Mouse (Mus musculus) olfactory bulb, adult 2 months (tissue): ENCODE data around the gene Ssbp2. TPM values are rescaled to one million over a fixed set of nuclear protein-coding genes. Genes with fewer than 3 reads are reported as not detected.

ENCODE experiments used
- H3K27ac ChIP-seq: fragments of 200-500 bp; 2 replicates; pipeline ENCODE4 v1.5.1; 2012; ENCODE audit warnings: low read depth, low read length; ENCODE audit not compliant: insufficient read depth
- H3K4me1 ChIP-seq: fragments of 200-500 bp; 2 replicates; pipeline ENCODE4 v1.6.1; 2012; ENCODE audit warnings: low read length; ENCODE audit not compliant: control insufficient read depth, insufficient read depth
- H3K4me3 ChIP-seq: fragments of 200-500 bp; 2 replicates; pipeline ENCODE4 v1.5.1; 2012; ENCODE audit warnings: mild to moderate bottlenecking, low read depth, low read length, moderate library complexity; ENCODE audit not compliant: insufficient read depth
- CTCF ChIP-seq: fragments of 200-500 bp; IDR thresholded peaks from 2 replicates; pipeline ENCODE4 v1.5.1; 2012; ENCODE audit warnings: low read depth, mild to moderate bottlenecking, low read length, moderate library complexity; ENCODE audit not compliant: insufficient read depth
- POLR2A ChIP-seq: fragments of 200-500 bp; IDR thresholded peaks from 2 replicates; pipeline ENCODE4 v1.6.1; 2012; ENCODE audit warnings: mild to moderate bottlenecking, low read depth, low read length, moderate library complexity; ENCODE audit not compliant: insufficient read depth
- WGBS: fragments of 180-500 bp; shearing (Covaris S2); methylation state at CpG from one replicate; pipeline ENCODE4 v1.1.7; 2018; 5-methylcytosine and 5-hydroxymethylcytosine counted together
- polyA plus RNA-seq: library from polyadenylated mRNA; stranded (reverse); fragments of >200 nt; gene quantifications from 2 replicates; pipeline ENCODE4 v1.2.4, GENCODE M21; 2012; ENCODE audit warnings: low replicate concordance; ENCODE audit not compliant: missing spikeins, insufficient read depth, insufficient read length

Ssbp2 gene
- polyA plus RNA-seq, 1 experiment = 755 TPM

DNA sequence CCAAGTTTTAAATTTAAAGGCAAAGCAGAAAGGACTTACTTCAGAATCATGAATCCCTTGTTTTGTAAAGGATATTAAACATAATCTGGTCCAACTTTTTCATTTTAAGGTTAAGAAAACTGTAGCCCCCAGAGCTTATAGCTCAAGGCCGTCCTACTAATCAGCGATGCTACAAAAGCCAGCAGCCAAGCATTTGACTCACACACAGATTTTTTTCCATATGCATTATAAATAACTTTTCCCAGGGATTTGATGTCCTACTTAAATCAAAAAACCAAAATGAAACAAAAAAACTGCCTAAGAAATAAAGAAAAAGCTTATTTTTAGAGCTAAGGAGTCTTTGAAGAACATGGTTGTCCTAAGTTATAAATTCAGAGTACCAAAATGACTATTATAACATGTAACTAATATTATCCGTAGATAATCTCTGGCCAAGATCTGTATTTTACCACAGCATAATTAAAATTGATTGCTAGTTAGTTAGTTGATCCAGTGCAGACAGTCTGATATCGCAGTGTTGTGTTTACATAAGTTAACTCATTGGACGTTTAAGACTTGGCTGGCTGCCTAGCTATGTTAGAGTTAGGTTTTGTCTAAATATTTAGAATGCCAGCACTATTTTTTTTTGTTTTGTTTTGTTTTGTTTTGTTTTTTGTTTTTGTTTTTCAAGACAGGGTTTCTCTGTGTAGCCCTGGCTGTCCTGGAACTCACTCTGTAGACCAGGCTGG lies 201.1 kb downstream of the Ssbp2 start:
- Histone ChIP-seq H3K27ac (no peak overlapping the region), H3K4me3 (no peak overlapping the region), H3K4me1 (no peaks in the 10 kb centered on the region)
- WGBS = 63% methylated on average over 5 of the region's 5 CpGs
- no peak for TF ChIP-seq CTCF
- TF ChIP-seq POLR2A = no peak

DNA sequence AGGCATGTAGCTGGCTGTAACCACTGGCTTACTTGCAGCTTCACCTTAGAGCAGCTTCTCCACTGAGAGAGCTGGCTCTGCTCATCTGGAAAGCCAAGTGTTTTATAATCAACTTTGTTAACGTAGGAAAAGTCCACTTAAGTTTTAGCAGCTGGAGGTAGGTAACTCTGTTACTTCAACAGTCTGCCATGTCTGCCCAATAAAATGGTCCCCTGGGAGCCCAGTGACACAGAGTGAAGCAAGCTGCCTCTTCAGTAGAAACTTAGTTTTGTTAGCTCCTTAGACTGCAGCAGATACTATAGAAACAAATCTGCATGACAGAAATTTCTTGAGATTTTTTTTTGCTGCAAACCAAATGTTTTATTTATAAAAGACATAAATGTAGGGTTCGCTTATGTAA lies 202.7 kb downstream of the Ssbp2 start:
- no peak overlapping the region for H3K4me3 ChIP-seq
- TF ChIP-seq CTCF (no peak), POLR2A (no peak)
- 78% methylated on average over 2 of the region's 2 CpGs for WGBS
- no peaks in the 10 kb centered on the region for H3K4me1 ChIP-seq
- H3K27ac ChIP-seq = no peak overlapping the region

DNA sequence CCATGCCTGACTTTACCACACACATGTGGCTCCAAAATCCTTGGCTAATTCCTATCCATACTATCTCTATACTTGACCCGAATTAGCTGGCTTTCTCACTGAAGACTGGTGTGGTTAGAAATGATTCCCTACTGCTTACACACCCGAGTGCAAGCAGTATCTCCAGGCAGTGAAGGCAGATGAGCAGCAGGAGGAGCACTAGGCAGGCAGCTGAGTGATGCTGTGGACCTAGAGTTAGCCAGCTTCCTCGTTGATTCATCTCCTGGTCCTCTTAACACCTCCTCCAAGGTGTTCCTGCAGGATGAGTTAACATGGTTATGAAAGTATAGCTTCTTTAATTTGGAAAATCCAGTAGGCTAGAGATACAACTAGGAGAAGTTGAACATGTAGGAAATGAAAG lies 213.2 kb downstream of the Ssbp2 start:
- H3K27ac ChIP-seq = no peak overlapping the region
- 87% methylated on average over 3 of the region's 3 CpGs for whole genome bisulfite sequencing
- H3K4me3 ChIP-seq = no peak overlapping the region
- TF ChIP-seq CTCF (no peak), POLR2A (no peak)
- H3K4me1 ChIP-seq = no peaks in the 10 kb centered on the region

DNA sequence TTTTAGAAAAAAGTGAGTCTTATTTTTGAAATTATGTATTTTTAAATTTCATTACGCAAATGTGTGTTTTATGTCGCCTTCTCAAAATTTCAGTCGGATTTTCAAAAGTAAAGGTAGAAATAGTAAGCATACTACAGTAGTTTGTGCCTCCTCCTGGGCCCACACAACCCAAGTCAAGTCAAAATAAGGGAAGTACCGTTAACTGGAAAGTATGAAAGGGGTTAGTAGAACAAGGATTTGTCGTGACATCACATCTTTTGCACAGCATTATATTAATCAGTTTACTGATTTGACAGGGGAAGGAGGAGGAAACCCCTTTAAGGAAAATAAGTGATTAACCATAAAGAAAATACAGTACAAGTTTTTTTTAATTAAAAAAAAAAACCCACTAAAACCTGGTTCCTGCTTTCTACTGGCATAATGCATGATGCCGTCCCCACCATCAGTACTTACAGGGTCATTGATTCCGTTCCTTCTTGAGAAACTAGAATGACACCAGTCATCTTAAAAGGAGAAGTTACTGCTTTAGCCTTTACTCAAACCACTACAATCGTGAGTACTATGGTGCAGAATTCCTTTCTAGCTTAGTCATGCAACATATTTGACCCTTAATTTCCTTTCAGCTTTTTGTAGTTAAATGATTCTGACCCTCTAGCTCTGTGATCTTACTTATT lies 220.8 kb downstream of the Ssbp2 start:
- H3K27ac ChIP-seq = no peak overlapping the region

DNA sequence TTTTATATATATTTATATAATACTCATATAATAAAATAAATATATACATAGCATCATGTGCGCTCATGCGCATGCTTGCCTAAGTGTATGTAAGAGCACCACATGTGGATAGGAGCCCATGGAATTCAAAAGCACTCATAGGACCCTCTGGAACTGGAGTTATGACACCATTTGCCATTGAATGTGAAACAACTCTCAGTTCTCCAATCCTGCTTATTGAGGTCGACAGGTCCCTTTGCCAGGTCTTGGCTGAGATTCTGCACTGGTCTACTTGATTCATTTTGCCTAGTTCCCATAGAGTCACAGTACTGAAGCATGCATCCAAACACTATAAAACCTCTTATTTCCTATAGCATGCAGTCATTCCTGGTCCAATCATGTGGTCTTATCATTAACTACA lies 221.4 kb downstream of the Ssbp2 start:
- Histone ChIP-seq H3K4me1 (no peaks in the 10 kb centered on the region), H3K4me3 (no peak overlapping the region)
- WGBS = 85% methylated on average over 3 of the region's 3 CpGs

More for the DNA sequence above, 220.8 kb downstream of the Ssbp2 start:
- H3K4me3 ChIP-seq = no peak overlapping the region
- 91% methylated on average over 8 of the region's 8 CpGs for WGBS
- H3K4me1 ChIP-seq = no peaks in the 10 kb centered on the region
- TF ChIP-seq CTCF (no peak), POLR2A (no peak)

DNA sequence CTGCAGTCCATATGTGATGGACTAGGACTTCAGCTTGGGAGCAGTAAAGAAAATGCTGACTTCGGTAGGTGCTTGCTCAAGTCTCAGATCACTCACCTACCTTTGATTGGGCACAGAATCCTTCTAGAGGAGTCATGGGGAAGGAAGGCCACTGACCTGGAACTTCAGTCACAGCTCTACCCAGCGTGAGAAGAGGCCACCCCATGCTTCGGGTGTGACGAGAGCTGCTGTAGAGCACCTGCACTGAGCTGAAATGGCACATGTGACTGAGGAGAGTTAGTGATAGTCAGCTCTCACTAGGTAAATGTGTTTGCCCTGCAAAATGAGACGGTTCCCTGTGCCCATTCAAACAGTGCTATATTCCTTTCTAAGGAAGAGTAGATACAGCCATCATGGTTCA lies 230.0 kb downstream of the Ssbp2 start:
- TF ChIP-seq CTCF (no peak), POLR2A (no peak)
- Histone ChIP-seq H3K27ac (no peak overlapping the region), H3K4me1 (no peaks in the 10 kb centered on the region), H3K4me3 (no peak overlapping the region)
- WGBS = 88% methylated on average over 5 of the region's 5 CpGs

More for the DNA sequence above, 221.4 kb downstream of the Ssbp2 start:
- TF ChIP-seq CTCF (no peak), POLR2A (no peak)
- H3K27ac ChIP-seq = no peak overlapping the region

DNA sequence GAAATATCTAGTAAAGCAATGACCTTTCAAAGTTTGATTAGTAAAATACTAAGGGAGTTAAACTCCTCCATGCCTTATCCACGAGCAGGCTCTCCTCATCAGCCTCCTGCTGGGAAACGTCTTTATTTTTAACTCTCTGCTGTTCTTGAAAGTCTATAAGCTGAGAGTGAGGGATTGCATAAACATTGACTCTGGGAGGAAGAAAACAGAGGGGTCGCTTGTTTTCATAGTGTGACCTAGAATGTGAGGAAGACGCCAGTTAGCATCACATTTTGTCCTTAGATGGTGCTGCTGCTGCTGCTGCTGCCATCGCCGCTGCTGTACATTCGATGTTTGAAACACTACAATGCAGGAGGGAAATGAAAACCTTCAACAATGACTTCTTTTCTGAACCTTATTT lies 233.5 kb downstream of the Ssbp2 start:
- no peak overlapping the region for H3K27ac ChIP-seq
- TF ChIP-seq POLR2A (no peak), CTCF (no peak)
- no peak overlapping the region for H3K4me3 ChIP-seq
- H3K4me1 ChIP-seq = no peaks in the 10 kb centered on the region
- 43% methylated on average over 7 of the region's 7 CpGs for WGBS

DNA sequence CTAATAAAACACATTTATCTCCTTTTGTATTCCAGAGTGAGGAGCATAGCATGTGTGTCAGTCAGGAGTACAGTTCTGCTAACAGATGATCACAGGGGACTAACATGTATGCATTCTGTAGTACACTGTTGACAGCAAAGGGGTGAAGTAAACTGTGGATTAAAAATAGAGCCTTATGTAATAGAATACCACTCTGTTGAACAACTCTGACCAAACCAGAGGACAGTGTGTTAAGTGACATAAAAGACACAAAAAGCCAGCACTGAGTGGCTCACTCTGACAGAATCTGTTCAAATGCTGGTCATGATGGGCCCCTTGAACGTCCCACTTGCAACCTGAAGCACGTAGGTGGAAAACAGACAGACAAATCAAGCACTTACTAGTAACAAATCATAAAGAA lies 235.3 kb downstream of the Ssbp2 start:
- WGBS = 88% methylated on average over 2 of the region's 2 CpGs
- Histone ChIP-seq H3K27ac (no peak overlapping the region), H3K4me3 (no peak overlapping the region), H3K4me1 (no peaks in the 10 kb centered on the region)
- no peak for TF ChIP-seq POLR2A
- TF ChIP-seq CTCF = no peak

DNA sequence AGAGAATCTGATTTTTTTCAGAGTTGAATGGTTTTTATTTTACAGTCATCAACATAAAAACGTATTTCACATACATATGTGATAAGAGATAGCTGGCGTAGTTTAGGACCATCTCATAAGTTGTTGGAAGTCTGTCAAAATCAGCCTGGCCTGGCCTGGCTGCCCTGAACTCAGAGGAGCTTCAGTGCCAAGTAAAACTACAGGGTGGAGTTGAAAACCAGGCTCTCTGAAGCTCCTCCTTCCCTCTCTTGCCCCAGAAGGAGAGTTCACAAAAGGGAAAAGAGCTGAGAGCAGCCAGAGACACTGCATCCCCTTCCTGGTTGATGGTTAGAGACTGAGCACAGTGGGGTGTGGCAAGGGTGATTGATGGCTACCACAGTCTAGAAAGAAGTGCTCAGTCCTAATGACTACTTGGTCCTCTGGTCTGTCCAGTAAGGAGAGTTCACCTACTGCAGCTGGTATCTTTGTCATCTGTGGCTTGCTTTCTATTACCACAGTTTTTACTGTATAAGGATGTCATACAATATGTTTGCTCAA lies 236.1 kb downstream of the Ssbp2 start:
- WGBS = 84% methylated on average over 2 of the region's 2 CpGs
- Histone ChIP-seq H3K4me3 (no peak overlapping the region), H3K27ac (no peak overlapping the region), H3K4me1 (no peaks in the 10 kb centered on the region)
- no peak for TF ChIP-seq POLR2A
- TF ChIP-seq CTCF = no peak
